Mouse (Mus musculus) adrenal gland, adult 18-20 months (tissue): ENCODE data around the gene Sectm1b. TPM values are rescaled to one million over a fixed set of nuclear protein-coding genes. Genes with fewer than 3 reads are reported as not detected.
A peak's percentile ranks its signal among the peaks of the same experiment; 100 is the strongest.

Experiments used
- DNase-seq, 2 experiments: peaks; one replicate each; pipeline ENCODE4 v3.0.0; 2021 to 2022; ENCODE audit warnings: low spot score in 2 of 2
- total RNA-seq, 2 experiments: library from RNA; stranded (reverse); gene quantifications; 1 replicate in 1 of 2; 2 replicates in 1 of 2; pipeline ENCODE4 v1.2.3; 2021

The Sectm1b gene
- total RNA-seq, 2 experiments from 2014 or later: 0.27 TPM; not detected in 1

DNA sequence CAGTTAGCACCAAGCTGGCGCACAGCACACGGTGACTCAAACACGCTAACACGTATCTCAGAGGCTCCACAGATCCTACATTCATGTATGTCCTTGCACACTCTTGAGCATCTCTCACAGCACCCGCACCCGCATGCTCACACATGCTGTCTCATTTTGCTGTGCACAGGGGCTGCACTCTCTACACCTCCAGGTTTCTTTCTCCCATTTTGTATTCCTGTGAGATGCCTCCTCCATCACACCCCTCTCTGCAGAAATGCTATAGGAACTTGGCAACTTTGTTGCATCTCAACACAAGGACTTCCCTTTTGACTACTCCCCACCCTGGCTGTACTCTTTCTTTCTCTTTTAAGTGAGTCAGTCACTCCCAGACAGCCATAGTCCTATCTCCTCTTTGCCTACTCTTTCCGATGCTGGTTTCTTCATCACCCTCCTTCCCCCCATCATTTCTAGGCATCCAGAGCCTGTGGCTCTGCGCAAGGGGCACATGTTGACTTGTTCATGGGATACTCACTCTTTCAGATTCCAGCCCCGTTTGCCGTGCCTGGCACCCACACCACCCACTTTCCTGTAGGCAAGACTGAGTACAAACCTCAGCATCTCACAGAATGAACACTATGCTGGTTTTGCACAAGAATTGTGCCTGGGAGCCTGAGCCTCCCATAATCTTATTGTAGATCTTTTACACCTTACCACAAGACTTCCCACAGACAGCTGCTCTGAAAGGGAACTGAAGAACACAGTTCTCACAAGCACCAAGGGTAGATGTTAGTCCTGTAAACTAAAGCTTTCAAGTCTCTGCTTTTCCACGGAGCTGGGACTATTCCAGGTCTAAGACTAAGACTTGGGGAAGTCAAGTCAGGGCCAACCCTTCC lies 24.8 kb downstream of the Sectm1b start:
- DNase-seq: no peak

DNA sequence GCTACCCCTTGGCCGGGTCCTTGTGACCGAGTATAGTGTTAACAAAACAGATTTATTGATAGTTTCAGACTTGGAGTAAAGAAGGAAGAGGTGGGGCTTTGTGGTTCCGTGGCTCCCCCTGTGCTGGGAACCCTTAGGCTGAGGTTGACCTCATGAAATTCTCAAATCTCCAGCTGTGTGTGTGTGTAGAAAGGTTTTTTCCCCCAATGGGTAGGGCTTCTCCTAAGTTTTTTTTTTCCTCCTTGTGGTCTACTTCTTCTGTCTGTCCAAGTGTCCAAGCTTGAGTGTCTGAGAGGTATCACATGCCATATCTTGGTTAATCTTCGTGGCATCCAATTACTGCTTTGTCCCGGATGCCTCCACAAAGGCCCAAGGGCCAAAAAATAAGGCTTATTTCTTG lies 30.3 kb downstream of the Sectm1b start:
- DNase-seq: no peak

- no peak for DNase-seq
These were observed 36.1 kb downstream of the Sectm1b start for GRCm38 (mm10) chr11:121027259-121027658.

GRCm38 (mm10) chr11:121024163-121024562 lies 39.2 kb downstream of the Sectm1b start:
- DNase-seq: no peak

DNA sequence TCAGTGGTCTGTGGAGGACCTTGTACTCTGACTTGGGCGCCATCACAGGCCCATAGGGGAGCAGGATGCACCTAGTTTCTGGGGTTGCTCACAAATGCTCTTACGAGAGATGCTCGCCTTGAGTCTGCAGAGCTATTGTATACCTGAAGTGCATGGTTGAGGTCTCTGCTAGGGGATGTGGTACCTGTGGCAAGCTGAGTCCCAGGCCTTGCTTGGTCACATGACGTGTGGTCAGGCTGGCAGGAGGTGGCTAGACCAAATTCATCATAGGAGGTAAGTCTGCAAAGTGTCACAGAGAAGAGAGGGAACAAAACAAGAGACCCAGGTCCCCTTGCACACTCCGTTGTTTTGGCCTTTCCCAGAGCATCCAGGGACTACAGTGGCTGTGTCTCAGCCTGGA lies 43.9 kb downstream of the Sectm1b start:
- no peak for DNase-seq

GRCm38 (mm10) chr11:121017703-121018102 lies 45.7 kb downstream of the Sectm1b start:
- DNase-seq: peak; percentile 45 to 55

- DNase-seq: no peak
These were observed 47.9 kb downstream of the Sectm1b start for GRCm38 (mm10) chr11:121015472-121015871.

- no peak for DNase-seq
These were observed 48.5 kb downstream of the Sectm1b start for GRCm38 (mm10) chr11:121014896-121015300.

GRCm38 (mm10) chr11:121013656-121014055 lies 49.7 kb downstream of the Sectm1b start:
- DNase-seq: no peak

GRCm38 (mm10) chr11:121010044-121010755 lies 53.2 kb downstream of the Sectm1b start:
- no peak for DNase-seq

GRCm38 (mm10) chr11:121006184-121006583 lies 57.2 kb downstream of the Sectm1b start:
- no peak for DNase-seq

GRCm38 (mm10) chr11:121004281-121004680 lies 59.1 kb downstream of the Sectm1b start:
- no peak for DNase-seq

Other genes starting within 250 kb of the Sectm1b start
- 1,000 to 10,000 TPM; 2,155 to 5,020 TPM for gene Fasn, start 239.0 kb downstream of the Sectm1b start, total RNA-seq
- 10 to 100 TPM; 12.8 to 21.3 TPM for gene Ccdc57, start 130.7 kb downstream of the Sectm1b start, total RNA-seq
- 1 to 10 TPM; 1.3 to 4.4 TPM for gene Slc16a3, start 115.1 kb downstream of the Sectm1b start, total RNA-seq
- 100 to 1,000 TPM; 108 to 127 TPM for gene Csnk1d, start 72.2 kb downstream of the Sectm1b start, total RNA-seq
- gene Cd7, start 24.2 kb downstream of the Sectm1b start, total RNA-seq: 1 to 10 TPM in 1 of 2 experiments, under 1 TPM in 1; 0.43 to 1.3 TPM
- gene Sectm1a, start 17.7 kb upstream of the Sectm1b start, total RNA-seq: under 1 TPM in 1 of 2 experiments, not detected in 1; 0.30 TPM
- gene Tex19.2, start 55.1 kb upstream of the Sectm1b start, total RNA-seq: not detected
- gene Tex19.1, start 82.6 kb upstream of the Sectm1b start, total RNA-seq: not detected
- gene Uts2r, start 96.7 kb upstream of the Sectm1b start, total RNA-seq: not detected
- gene Hexdc, start 140.9 kb upstream of the Sectm1b start, total RNA-seq: 10 to 100 TPM in 1 of 2 experiments, 1 to 10 TPM in 1; 9.0 to 10.1 TPM
- 10 to 100 TPM; 24.1 to 27.0 TPM for gene Ogfod3, start 141.1 kb upstream of the Sectm1b start, total RNA-seq
- 10 to 100 TPM; 21.7 to 25.2 TPM for gene Cybc1, start 165.8 kb upstream of the Sectm1b start, total RNA-seq
- 10 to 100 TPM; 14.4 to 15.2 TPM for gene Narf, start 173.7 kb upstream of the Sectm1b start, total RNA-seq
- gene Foxk2, start 196.4 kb upstream of the Sectm1b start, total RNA-seq: 10 to 100 TPM; 41.6 to 45.5 TPM